Mouse (Mus musculus) B cell, adult (primary cell): ENCODE measurements around the gene Ostf1. TPM values are rescaled to one million over a fixed set of nuclear protein-coding genes. Genes with fewer than 3 reads are reported as not detected.

Source experiments
- total RNA-seq: library from RNA; stranded (reverse); gene quantifications from 4 replicates; pipeline ENCODE4 v1.2.4, GENCODE M21; 2023; ENCODE audit not compliant: inconsistent age

Gene Ostf1
- 150 to 159 TPM (median 152 TPM) in 4 replicates for total RNA-seq

DNA sequence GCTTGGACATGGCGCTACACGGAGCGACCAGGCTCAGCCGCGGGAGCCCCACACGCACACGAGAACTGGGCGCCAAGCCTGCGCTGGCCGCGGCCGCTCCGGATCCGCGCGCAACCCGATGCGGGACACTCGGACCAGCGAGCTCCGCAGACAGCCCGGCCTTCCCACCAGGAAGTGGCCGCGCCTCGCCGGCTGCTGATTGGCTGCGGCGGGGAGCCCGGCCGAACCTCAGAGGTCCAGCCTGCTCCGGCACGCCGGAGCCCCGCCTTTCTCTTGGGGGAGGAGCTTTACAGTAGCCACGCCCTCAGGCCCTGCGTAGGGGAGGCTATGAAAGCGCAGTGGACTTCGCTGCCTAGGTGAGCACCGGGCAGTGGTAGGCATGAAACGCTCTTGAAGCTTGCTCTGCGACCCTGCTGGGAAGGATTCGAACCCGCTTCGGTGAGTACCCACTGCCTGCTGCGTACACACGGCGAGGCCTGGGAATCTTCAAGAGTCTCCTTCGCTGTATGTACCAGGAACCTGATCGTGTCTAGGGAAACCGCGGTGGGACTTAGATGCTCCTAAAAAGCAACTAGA, at the start of gene Ostf1, which contains the start of gene Nmrk1:
TSS of gene Ostf1 (minus strand) at position 180 of the 576 bp plus-strand sequence.
TSS of gene Nmrk1 (plus strand) at position 307 of the 576 bp plus-strand sequence.

GRCm38 (mm10) chr19:18670608-18671007, 39.0 kb upstream of the Ostf1 start, which contains the start of gene Carnmt1:
TSS of gene Carnmt1 (plus strand) at chr19:18670764.

Other genes with a start within 250 kb of the Ostf1 start
- gene Nmrk1, start 127 bp upstream of the Ostf1 start, total RNA-seq = 32.6 to 38.2 TPM (median 34.9 TPM) in 4 replicates
- gene Carnmt1, start 38.9 kb upstream of the Ostf1 start, total RNA-seq = 10.1 to 13.2 TPM (median 10.9 TPM) in 4 replicates
- gene D030056L22Rik, start 81.4 kb upstream of the Ostf1 start, total RNA-seq = 9.0 to 12.4 TPM (median 10.6 TPM) in 4 replicates
- not detected in 4 replicates for gene Trpm6, start 118.2 kb upstream of the Ostf1 start, total RNA-seq